Mouse (Mus musculus): ENCODE results near the gene Hid1.

Gene Hid1

DNA sequence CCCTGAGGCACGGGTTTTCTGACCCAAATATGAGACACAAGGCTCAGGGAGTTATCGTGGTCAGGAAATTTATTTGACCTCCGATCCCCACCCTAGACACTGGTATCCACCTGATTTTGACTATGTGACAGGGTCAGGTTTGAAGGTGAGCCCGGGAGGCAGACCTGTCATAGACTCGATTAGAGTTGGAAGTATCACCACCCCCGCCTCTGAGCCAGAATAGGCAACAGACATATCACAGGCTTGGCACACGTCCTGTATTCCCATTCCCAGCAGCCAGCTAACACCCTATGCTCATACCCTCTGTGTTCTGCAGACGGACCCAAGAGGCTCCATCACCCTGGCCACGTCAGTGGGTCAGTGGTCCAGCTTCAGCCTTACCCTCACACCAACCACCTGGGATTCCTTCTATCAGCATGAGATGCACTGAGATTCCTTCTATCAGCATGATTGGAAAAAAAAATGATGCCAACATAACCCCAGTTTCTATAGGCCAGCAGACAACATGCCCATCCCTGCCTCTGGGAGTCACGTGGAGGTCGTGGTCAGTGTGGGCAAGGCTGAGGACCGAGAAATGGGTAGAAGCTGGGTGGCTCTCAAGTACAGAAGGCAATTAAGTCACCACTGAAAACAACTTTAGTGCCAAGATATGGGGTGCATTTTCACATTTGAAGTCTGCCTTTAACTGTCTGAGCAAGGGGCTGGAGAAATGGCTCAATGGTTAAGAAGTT lies 7.3 kb upstream of the Hid1 start:
- no peak for DNase-seq (ENCODE audit: low read depth, low spot score)

DNA sequence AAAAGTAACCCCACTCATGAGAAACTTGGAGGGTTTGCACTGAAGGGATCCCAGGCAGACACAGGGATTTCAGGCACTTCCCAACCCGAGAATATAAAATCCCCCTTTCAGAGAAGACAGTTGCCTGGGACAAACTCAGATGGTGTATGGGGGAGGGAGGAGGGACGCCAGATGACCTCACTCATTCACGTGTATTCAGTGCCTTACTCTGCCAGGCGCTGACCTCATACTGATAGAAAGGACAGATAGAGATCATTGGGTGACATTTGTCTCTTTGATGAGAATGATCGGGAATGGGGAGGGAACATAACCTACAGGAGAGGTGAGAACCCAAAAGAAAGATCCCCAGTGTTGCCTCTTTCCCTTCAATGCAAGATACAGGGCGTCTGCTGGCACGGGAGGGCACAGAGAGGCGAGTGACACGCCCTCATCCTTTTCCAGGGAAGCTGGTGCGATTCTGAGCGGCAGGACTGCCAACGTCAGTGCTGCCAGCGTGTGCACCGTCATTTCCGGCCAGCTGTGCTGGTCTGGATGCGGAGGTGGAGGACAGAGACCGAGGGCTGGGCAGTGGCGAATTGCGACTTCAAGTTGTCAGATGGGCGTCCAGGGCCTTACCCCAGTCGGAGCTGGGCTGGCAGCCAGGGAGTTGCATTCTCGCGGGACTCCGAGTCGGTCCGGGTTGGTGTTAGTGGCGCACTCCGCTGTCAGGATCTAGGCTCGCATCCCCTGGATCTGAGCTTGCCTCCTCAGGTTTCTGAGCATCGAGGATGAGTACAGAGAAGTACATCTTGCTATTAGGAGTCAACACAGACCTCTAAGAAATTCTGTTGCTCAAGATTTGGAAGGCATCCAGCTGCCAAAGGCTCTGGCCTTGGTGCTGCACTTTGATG lies 6.5 kb upstream of the Hid1 start:
- no peak for DNase-seq (ENCODE audit: low read depth, low spot score)

DNA sequence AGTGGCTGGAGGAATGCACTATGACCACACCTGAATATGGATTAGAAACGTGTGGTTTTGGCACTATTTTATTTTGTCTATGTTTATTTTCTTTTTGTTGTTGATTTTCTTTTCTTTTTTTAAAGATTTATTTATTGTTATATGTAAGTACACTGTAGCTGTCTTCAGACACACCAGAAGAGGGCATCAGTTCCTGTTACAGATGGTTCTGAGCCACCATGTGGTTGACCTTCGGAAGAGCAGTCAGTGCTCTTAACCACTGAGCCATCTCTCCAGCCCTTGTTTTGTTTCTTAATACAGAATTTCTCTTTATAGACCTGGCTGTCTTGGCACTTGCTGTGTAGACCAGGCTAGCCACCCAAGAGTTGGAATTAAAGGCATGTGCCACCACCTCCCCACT lies 5.2 kb upstream of the Hid1 start:
- DNase-seq (ENCODE audit: low read depth, low spot score): no peak

DNA sequence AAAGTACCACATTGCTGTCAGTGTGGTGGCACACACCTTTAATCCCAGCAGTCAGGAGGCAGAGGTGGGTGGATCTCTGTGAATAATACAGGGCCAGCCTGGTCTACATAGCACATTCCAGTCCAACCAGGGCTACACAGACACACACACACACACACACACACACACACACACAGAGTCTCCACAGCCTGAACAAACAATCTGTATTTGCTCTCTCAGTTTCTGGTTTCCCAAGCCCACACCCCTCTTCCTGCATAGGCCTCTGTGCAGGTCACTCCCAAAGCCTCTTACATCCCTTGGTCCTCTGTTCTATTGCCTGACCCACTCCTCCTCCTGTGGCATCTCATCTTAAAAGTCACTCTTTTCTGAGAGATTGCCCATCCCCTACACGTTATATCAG lies 4.5 kb upstream of the Hid1 start:
- no peak for DNase-seq (ENCODE audit: low read depth, low spot score)

DNA sequence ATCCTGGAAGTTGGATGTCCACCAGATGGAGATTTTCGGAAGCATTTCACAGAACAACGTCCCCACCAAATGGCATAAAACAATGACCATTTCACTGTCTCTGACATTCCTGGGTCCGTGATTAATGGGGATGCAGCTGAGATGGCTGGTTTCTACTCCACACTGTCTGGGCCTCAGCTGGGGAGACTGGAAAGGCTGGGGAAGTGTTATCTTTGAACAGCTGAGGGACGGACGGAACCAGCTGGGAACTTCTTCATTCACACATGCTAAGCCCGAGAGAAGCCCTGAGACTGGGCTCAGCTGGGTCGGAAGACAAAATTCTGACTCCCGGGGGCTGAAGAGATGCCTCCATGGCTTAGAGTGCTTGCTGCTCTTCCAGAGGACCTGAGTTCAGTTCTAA lies 3.8 kb upstream of the Hid1 start:
- DNase-seq (ENCODE audit: low read depth, low spot score): no peak

DNA sequence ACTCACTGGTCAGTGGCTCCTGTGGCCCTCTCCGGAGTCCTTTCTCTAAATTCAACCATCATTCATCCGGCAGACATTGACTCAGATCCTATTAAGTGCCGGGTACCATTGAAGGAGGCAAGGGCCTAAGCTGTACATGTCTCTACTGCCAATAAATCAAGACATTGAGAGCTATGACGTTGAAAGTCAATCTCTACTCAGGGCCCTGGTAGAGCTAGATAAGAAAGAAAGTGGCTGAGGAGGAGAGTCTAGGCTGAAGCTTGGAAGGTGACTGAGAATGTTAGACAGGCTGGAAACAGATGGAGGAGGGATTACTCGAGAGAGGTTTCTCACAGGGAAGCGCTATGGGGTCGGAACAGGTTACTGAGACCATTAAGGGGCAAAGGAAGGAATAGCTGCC lies 2.8 kb upstream of the Hid1 start:
- DNase-seq (ENCODE audit: low read depth, low spot score): no peak

DNA sequence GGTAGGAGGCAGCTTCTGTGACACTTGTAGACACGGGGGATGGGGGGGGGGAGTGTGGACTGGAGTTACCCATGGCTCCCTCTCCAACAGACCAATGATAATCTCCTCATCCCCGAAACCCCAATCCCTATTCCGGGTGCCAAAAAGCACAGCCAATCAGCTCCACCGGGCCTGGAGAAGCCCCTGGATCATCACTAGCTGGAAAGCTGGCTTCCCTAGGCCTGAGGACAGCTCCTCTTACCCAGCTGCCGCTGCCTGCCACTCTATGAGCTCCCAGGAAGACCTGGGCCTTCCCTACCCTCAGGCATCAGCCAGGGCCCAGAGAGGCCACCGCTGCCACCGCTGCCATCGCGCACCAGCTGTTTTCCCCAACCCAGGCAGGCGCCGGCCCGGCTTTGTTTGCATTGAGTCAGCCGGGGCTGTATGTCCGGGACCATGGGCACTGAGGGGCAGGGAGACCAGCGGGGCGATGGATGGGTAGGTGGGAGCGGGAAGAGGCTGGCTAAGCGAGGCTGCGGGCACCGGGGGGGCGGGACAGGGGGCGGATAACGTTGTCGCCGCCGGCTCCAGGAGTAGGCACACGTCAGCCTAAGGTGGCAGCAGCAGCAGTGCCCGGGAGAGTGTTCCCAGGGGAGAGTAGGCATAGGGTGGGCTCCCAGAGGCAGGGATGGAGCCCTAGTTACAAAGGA lies 706 bp downstream of the Hid1 start:
- no peak for DNase-seq (ENCODE audit: low read depth, low spot score)

DNA sequence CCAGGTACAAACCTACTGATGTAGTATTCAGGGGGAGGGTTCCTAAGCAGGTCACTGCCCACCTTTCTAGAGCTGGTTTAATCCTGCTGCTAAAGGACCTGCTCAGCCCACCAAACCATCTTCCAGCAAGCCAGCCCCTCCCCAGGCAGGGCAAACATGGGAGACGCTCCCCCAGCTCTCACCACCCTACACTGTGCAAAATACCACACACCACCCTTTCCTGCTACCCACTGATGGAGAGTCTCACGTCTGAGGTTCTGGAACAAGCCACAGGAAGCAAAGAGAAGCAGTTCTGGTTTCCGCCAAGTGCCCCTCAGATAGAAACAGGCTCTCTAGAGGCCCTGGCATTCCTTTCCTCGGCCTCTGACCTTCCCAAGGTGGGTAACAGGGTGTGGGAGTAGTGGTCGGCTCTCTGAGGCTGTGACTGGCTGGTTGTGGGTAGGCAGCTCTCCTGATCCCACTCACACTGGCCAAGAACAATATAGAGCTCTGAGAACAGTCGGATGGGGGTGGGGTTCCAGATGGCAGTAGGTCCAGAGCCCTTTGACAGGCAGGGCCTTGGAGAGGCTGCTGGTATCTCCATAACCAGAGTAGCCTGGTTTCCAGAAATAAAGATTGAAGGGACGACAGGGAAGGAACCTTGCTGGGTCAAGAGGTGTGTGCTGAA lies 1.4 kb downstream of the Hid1 start:
- no peak for DNase-seq (ENCODE audit: low read depth, low spot score)

DNA sequence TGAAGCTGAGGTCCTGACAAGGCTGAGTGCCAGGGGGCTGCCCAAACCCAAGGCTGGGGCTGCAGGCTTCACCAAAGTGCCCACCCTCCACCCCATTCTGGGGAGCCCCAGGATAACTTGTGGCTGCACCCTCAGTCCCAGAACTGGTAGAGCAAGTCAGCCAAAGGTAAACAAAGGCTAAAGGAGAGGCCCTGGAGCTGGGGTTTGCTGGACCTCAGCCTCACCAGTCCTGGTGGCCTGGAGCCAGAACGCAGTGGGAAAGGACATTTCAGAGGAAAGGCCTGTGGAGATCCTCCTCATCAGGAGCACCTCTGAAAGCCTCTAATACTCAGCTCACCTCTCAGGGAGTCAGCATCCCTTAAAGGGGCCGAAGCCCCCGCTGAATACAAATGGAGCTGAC lies 3.4 kb downstream of the Hid1 start:
- no peak for DNase-seq (ENCODE audit: low read depth, low spot score)

DNA sequence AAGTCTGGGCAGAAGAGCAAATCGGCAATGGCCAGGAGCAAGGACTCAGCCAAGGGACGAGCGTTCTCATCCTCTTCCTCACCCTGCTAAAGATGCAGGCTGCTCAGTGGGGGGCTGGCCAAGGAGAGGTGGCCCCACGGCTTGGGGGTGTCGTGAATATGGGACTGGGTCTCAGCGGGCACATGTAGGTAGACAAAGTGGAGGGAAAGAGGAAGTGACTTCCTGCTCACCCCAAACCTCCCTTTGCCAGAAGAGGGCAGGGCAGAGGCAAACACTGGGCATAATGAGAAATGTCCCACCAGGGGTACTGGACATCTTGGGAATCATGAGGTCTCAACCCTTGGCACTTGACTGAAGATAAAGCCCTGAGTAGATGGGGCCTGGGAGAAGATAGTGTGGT lies 7.8 kb downstream of the Hid1 start:
- DNase-seq (ENCODE audit: low read depth, low spot score): no peak

DNA sequence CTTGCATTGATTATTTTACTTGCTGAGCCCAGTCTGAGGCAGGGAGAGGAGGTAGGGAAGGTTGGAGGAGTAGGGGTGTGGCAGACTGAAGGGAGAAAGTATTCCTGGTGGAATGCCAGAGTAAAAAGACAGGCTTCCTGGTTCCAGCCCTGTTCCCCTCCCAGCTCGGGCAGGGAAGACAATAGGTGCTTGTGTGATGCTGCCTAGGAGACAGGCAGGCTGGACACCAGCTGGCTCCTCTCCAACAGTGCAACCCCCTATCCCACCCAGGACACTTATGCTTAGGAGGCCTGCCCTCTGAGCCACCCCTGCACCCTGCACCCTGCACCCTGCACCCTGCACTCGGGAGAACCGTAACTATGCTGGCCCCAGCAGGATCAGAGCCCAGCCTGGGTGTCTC lies 8.3 kb downstream of the Hid1 start:
- DNase-seq (ENCODE audit: low read depth, low spot score): no peak

DNA sequence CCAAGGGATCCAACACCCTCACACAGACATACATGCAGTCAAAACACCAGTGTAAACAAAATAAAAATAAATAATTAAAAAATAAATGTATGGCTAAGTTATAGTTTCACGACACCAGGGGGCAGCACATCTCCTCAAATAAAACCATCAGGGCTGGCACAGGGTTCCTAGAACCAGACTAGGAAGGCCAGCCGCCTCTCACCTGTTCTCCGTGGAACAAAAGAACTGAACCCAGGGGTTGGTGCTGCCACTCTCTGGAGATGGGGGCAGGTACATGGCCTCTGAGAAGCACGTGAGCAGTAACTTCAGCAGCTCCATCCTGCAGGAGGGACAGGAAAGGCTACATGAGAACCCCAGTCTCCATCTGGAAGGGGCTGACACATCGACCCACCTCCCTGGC lies 9.1 kb downstream of the Hid1 start:
- DNase-seq (ENCODE audit: low read depth, low spot score): peak; percentile 69

DNA sequence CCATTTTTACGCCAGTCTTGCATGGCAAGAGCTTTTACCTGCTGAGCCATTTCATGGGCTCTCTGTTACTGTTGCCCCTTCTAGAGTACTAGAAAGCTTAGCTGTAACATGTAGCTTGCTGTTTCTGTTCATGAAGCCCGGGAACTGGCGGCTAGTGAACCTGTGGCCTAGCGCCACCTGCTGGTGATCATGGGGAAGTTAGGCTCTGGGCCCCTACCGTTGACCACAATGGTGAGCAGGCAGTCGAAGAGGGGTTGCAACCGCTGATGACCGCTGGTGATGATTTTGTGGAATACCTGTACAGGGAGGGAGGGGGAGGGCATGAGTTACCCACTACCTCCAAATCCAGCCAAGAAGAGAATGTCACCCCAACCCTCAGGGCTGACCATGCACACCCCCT lies 13.4 kb downstream of the Hid1 start:
- peak; percentile 85 for DNase-seq (ENCODE audit: low read depth, low spot score)

DNA sequence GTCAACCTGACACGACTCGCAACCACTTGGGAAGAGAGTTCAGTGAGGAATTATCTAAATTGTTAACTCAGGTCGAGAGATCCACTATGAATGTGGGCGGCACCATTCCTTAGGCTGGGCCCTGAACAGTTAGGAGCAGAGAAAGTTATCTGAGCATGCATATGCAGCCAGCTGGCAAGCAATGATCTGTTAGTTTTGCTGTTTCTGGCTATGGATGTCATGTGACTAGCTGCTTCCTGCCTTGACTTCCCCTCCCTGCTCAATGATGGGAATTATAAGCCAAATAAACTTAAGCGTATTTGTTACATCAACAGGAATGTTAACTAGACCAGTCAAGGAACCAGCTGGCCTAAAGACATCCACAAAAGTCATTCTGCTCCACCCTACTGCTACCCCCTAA lies 14.2 kb downstream of the Hid1 start:
- no peak for DNase-seq (ENCODE audit: low read depth, low spot score)

DNA sequence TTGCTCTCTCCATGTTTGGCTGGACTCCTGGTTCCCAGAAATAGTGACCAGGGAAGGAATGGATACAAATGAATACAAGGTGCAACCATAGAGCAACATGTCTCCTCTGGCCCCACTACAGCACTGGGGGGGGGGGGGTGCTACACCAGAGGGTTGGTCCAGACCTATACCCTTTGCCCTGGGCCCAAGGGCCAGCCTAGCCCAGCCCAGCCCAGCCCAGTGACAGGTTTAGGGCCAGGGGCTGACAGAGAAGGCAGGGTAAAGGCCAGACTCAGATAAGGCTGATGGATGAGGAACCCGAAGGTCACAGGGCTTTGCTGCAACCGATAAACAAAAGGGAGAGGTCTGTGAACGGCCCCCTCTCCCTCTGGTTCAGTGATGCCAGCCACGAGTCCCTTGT lies 17.6 kb downstream of the Hid1 start:
- no peak for DNase-seq (ENCODE audit: low read depth, low spot score)

DNA sequence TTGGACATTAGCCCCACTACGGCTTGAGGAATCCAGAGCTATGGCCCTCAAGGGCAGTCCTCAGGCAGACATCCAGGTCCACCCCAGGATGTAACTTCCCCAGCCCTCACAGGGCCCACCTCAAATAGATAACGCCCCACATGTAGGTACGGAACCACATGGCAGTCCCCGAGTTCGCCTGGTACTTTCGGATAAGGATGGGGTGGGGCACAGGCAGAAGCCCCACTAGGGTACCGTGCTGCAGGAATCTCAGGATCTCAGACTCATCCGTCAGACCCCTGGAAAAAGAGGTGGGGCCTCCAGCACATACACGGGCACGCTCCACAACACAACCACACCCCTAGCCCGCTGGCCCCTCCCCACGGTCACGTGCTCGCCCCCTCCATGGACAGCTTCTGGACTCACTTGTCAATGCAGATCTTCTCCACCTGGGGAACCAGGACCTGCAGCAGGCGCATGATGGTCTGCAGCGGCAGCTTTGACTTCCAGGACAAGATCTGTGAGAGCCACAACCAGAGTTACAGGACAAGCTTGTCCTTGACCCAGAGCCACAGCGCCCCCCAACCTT lies 18.8 kb downstream of the Hid1 start:
- no peak for DNase-seq (ENCODE audit: low read depth, low spot score)

DNA sequence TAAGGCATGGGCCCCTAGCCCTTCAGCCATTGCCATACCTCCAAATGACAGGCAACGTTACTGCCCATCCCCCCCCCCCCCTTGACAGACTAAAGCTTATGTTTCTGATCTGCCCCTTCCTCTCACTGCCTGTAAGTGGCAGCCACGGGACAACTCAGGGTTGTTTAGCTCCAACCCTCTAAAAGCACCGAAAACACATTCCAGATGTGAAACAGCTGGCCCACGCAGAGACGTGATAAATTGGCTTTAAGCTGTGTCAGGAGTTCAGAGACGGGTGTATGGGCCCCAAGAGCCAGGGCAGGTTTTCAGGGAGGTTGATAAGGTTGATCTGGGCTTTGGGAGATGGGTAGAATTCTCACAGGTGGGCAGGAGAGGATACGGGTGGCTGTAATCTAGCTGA lies 22.0 kb downstream of the Hid1 start:
- peak; percentile 87 for DNase-seq (ENCODE audit: low read depth, low spot score)

DNA sequence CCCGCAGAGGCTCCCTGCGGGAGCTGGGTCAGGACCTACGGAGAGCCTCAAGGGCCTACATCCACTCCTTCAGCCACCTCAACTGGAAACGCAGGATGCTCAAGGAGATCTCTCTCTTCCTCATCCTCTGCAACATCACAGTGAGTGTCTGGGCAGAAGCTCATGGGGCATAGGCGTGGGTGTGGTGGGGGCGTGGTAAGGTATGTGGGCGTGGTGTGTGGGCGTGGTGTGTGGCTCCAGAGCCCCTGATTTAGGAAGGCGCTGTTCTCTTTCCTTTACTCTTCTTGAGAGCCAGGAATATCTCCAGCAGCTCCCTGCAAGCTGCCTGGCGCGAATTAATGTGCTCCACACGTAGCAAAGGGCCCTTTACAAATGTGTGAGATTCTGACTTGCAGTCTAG lies 22.6 kb downstream of the Hid1 start:
- DNase-seq (ENCODE audit: low read depth, low spot score): no peak

DNA sequence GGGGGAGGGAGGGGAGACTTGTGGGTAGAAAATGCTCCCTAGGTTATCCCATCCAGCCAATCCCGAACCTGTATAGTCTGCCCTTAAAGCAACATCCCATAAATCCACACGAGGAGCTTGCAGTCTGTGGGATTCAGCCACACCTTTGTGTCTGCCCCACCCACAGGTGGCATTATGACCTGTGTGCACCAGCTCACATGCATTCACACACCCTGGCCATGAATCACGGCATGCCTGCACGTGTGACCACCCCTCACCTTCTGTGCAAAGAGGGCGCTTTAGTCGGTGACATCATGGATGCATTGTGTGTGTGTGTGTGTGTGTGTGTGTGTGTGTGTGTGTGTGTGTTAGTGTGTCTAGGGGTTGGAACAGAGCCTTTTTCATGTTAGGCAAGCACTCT lies 25.7 kb downstream of the Hid1 start:
- DNase-seq (ENCODE audit: low read depth, low spot score): no peak

DNA sequence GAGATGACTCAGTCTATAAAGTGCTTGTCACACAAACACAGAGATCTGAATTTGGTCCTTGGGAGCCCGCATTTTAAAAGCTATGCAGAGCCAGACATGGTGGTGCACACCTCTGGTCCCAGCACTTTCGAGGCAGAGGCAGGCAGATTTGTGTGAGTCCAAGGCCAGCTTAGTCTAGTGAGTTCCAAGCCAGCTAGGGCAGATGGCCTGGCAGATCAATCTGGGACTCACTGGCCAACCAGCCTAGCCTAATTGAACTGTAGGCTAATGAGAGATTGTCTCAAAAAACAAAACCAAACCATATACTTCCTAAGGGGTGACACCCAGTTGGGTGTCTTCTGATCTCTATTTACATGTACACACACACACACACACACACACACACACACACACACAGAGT lies 26.3 kb downstream of the Hid1 start:
- DNase-seq (ENCODE audit: low read depth, low spot score): no peak

DNA sequence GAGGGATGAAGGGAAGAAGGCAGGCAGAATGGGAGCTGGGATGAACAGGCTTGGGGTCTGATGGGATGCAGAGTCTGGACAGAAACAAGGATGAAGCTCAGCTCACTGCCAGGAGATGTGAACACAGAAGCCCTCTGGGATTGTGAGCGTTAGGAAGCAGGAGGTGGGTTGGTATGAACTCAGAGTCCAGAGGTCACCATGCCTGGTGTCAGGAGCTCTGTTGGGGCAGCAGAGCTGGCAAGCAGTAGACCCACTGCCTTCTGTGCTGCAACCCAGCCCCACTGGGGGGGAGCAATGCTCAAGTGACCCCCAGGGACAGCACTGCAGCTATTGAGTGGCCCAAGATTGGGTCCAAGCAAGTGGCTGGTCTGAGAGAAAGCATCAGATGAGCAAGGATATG lies 29.7 kb downstream of the Hid1 start:
- no peak for DNase-seq (ENCODE audit: low read depth, low spot score)

DNA sequence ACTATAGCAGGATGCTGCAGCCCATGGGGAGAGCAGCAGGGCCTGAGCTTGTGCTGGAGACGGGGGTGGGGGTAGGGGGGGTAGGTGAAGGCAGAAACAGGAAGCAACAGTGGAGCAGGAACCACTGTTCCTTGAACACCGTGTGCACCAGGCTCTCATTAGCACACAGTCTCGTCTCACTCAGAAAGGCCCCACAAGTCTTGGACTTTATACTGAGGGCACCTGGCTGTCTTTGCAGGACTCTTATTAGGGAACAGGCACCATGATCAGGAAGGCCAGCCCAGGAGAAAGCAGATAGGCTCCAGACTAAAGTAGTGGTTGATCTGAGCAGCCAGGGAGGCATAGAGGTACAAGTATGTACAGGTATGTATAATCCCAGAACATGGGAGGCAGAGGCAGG lies 30.2 kb downstream of the Hid1 start:
- DNase-seq (ENCODE audit: low read depth, low spot score): no peak

Data from forelimb bud, embryonic 11.5 days (tissue).